Comparison of ENCODE assay signal across 9 mouse cellular contexts in the genomic region with DNA sequence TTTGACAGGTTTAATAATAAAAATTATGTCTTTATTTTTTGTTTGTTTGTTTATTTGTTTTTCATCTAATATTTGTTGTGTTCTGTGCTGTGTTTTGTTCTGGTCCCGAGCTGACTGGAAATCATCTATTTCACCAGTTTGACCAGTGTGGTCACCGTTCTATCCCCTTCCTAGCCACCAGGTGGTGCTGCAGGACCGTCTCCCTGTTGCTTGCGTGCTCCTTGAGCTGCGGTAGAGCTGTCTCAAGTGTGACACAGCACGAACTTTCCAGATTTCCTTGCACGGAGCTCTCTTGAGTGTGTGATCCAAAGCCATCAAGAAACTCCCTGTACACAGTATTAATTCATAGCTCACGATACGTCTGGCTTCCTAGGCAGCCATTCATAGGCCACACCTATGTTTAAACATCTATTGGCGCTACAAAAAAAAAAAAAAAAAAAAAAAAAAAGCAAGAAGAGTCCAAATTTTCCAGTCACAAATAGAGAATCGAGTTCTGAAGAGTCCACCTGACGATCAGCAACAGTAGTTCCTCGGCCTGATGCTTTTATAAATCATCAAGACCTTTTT. TPM values are rescaled to one million over a fixed set of nuclear protein-coding genes. Genes with fewer than 3 reads are reported as not detected.
DNase-seq lines count a peak whose midpoint lies in the region; ATAC-seq and TF ChIP-seq lines count a peak whose summit lies in the region.
"Had no signal": no experiment of that assay in that cellular context is flagged by ENCODE, and none has a peak within 500 bp of the region (broad histone marks: within the 10 kb centered on the region; RNA-seq: fewer than 3 reads in every experiment).

No protein-coding gene starts in this region.

- peaks cover 0 to 3% of the 10 kb centered on the region in 2 experiments; a peak in 1 of 4 replicates for H3K36me3 ChIP-seq in MEL (ENCODE audit: control insufficient read depth in 1 of 2, insufficient read depth in 2 of 2, low read length in 2 of 2)
- H3K36me3 ChIP-seq: liver, embryonic 15.5 days had no signal

- H3K27me3 ChIP-seq in MEL (ENCODE audit: control insufficient read depth in 1 of 2, insufficient read depth in 2 of 2, low read length in 2 of 2): no peaks in the 10 kb centered on the region
- H3K27me3 ChIP-seq: liver, embryonic 15.5 days had no signal

- no peak for TF ChIP-seq POLR2A in MEL (IDR thresholded peaks at IDR 0.05; ENCODE audit: control insufficient read depth in 1 of 2, insufficient read depth in 1 of 2, low read depth in 1 of 2, low read length in 2 of 2, poor library complexity in 1 of 2)

- TF ChIP-seq EP300 in MEL (IDR thresholded peaks at IDR 0.05; ENCODE audit: low read depth in 1 of 2, low read length in 2 of 2): no peak

- ATAC-seq in hematopoietic stem cell, adult 5-6 weeks (replicated peaks in 1 of 2; ENCODE audit: insufficient read depth in 1 of 2, low FRiP score in 2 of 2, low TSS enrichment in 1 of 2, low read depth in 1 of 2, poor library complexity in 2 of 2, severe bottlenecking in 2 of 2): peak; percentile 92 to 93

- peak; percentile 99 to 100 (median 99) for TF ChIP-seq CTCF in MEL (IDR thresholded peaks at IDR 0.05 in 2 of 3, conservative IDR thresholded peaks at IDR 0.05 in 1 of 3; ENCODE audit: control insufficient read depth in 1 of 3, insufficient read depth in 1 of 3, low read depth in 2 of 3, low read length in 3 of 3, poor library complexity in 1 of 3, severe bottlenecking in 1 of 3)

- peak; percentile 90 for DNase-seq in MEL (ENCODE audit: low read depth, low spot score)
- peak; percentile 84 to 89 for DNase-seq in cerebellum, adult 18-20 months
- peak; percentile 84 for DNase-seq in forelimb bud, embryonic 11.5 days (ENCODE audit: low read depth, low spot score)
- DNase-seq in layer of hippocampus, adult 8-10 months (ENCODE audit: low spot score in 2 of 2): peak; percentile 60 to 80
- DNase-seq in lung, postnatal 10 days: peak; percentile 86
- DNase-seq in ovary, postnatal 14 days (ENCODE audit: low spot score): peak; percentile 78
- DNase-seq in thymus, postnatal 0 days (ENCODE audit: low spot score): peak; percentile 74

- H3K9ac ChIP-seq in MEL (ENCODE audit: control insufficient read depth, low read depth, low read length, poor library complexity, severe bottlenecking): peak overlapping the region; percentile 41; the same call in 1 of the 2 replicates
- H3K9ac ChIP-seq: liver, embryonic 15.5 days had no signal

- TF ChIP-seq RAD21 in MEL (IDR thresholded peaks at IDR 0.05; ENCODE audit: low read depth, low read length): no peak; the same call in none of the 2 replicates

- H3K4me1 ChIP-seq in MEL (ENCODE audit: control insufficient read depth in 1 of 2, insufficient read depth in 2 of 2, low read length in 2 of 2): peaks cover 0 to 5% of the 10 kb centered on the region in 2 experiments; a peak in 2 of 4 replicates
- H3K4me1 ChIP-seq: liver, embryonic 15.5 days had no signal

- H3K27ac ChIP-seq in MEL (ENCODE audit: control insufficient read depth, low read depth, low read length): no peak overlapping the region
- H3K27ac ChIP-seq: liver, embryonic 15.5 days had no signal

- no peak overlapping the region; a peak in 1 of 4 replicates for H3K4me3 ChIP-seq in MEL (ENCODE audit: control insufficient read depth in 1 of 2, insufficient read depth in 1 of 2, low read depth in 2 of 2, low read length in 2 of 2)
- H3K4me3 ChIP-seq: liver, embryonic 15.5 days had no signal

- H3K9me3 ChIP-seq in MEL (replicated peaks; ENCODE audit: insufficient read depth, low read length): no peaks in the 10 kb centered on the region
- H3K9me3 ChIP-seq: liver, embryonic 15.5 days had no signal

- no peaks in the 10 kb centered on the region for H3K79me2 ChIP-seq in MEL (ENCODE audit: control insufficient read depth, insufficient read depth, low read length, poor library complexity)

TF ChIP-seq in MEL, 35 proteins besides CTCF, POLR2A, EP300 and RAD21:
- peak; percentile 100 for TF ChIP-seq SMC3 (IDR thresholded peaks at IDR 0.05; ENCODE audit: low read depth, low read length)
- peak; percentile 99 for TF ChIP-seq ZC3H11A (IDR thresholded peaks at IDR 0.05; ENCODE audit: low read depth, low read length)
- TF ChIP-seq SIN3A (IDR thresholded peaks at IDR 0.05; ENCODE audit: low read length): peak; percentile 54; the same call in 1 of the 2 replicates
- no peak for TF ChIP-seq ZMIZ1 (IDR thresholded peaks at IDR 0.05; ENCODE audit: low read depth, low read length)
- TF ChIP-seq ZNF384 (IDR thresholded peaks at IDR 0.05; ENCODE audit: low read depth, low read length): peak; percentile 87
- TF ChIP-seq RCOR1 (IDR thresholded peaks at IDR 0.05; ENCODE audit: low read depth, low read length): no peak

RNA-seq across cellular contexts. Expression of gene Sub1, which starts 24.8 kb away (rescaled TPM):
- total RNA-seq in MEL (2012; rRNA removed): 369 and 372 TPM in 2 replicates
- 100 to 1,000 TPM in 1 of 2 experiments, not detected in 1; 710 TPM for polyA plus RNA-seq in MEL (2012; ENCODE audit: insufficient read depth in 1 of 2, insufficient read length in 2 of 2, low read depth in 1 of 2, low replicate concordance in 2 of 2, missing spikeins in 1 of 2)
- total RNA-seq in hematopoietic stem cell, adult 5-6 weeks (2017): 558 and 576 TPM in 2 replicates
- 100 to 1,000 TPM; 264 to 299 (median 284) TPM for total RNA-seq in layer of hippocampus, adult 8-10 months (2022)
- 1,079 and 1,123 TPM in 2 replicates for polyA plus RNA-seq in thymus, postnatal 0 days (2015; fragmentation: Nextera tagmentation; extraction: Ambion mirVana)
